Mouse (Mus musculus) cerebellum, adult 18-20 months (tissue): ENCODE results near the gene Lin54.

Experiments used
- DNase-seq, 2 experiments: peaks; one replicate each; pipeline ENCODE4 v3.0.0; 2021

The Lin54 gene

DNA sequence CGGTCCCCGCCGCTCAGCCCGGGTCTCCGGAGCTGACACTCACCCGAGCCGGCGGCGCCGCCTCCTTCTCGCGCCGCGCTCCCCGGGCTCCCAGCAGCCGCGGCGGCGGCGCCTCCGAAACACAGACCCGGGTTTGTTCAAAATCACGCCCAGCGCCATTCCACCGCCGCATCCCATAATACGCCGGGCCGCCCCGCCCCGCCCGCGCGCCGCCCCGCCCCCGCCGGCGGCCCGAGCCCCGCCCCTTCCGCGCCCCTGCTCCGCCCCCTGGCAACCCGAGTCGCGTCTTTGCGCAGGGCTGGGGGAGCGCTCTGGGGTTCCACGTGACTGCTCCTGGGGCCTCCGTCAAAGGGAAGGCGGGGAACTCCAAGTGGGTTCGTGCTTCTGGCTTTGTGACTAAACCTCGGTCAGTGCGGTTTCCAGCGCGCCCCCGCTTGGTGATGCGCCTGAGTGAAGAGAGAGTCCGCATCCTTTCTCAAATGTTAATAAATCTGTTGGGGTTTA, at the start of gene Lin54:
TSS of gene Lin54 (minus strand) at position 182 of the 504 bp plus-strand sequence.
- DNase-seq, result peak; percentile 88 to 93

DNA sequence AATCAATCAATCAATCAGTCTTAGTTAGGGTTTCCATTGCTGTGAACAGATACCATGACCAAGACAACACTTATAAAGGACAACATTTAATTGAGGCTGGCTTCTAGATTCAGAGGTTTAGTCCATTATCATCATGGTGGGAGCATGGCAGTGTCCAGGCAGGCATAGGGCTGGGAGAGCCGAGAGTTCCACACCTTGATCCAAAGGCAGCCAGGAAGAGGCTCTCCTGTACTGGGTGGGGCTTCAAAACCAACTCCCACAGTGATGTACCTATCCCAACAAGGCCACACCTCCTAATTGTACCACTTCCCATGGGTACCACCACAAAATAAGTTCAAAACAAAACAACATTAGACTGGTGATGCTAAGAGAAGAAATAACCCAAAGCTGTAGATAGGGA, 49.7 kb upstream of the Lin54 start:
- DNase-seq, result no peak

DNA sequence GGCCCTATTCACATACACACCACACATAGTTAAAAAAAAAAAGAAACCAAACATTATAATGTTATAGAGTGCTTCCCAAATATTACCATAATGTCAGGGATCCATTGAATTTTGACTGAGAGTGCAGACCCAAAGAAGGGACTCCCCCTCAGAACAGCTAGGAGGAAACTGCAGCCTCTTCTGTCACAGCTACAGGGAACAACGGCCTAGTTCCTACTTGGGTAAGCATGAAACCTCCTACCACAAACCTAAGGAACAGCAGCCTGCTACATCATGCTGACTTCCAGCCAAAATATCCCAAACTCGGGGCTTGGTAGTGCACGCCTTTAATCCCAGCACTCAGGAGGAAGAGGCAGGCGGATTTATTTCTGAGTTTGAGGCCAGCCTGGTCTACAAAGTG, 48.9 kb upstream of the Lin54 start:
- no peak for DNase-seq

GRCm38 (mm10) chr5:100548236-100548635, 47.8 kb upstream of the Lin54 start:
- DNase-seq, result no peak

GRCm38 (mm10) chr5:100546294-100547080, 46.0 kb upstream of the Lin54 start:
- DNase-seq, result no peak

- no peak for DNase-seq
Observed at GRCm38 (mm10) chr5:100536638-100537037, 36.2 kb upstream of the Lin54 start.

- no peak for DNase-seq
Observed at GRCm38 (mm10) chr5:100535826-100536225, 35.4 kb upstream of the Lin54 start.

DNA sequence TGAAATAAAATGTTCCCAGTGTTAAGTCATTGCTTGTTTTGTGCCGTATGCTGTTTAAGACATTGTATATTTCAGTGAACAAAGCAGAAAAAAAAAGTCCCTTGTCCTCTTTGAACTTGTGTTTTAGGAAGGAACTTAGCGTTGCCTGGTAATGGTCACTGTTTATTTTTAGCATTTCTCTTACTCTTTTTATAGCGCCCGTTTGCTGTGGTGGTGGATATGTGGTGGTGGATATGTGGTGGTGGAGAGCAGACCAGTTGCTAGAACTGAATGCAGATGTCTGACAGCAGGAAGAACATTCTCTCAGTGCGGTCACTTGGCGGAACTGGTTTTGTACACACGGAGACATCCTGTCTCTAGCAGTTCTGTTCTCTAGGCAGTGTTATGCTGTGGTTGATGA, 25.7 kb upstream of the Lin54 start:
- DNase-seq, result no peak

GRCm38 (mm10) chr5:100525620-100526019, 25.2 kb upstream of the Lin54 start:
- no peak for DNase-seq

- DNase-seq, result no peak
Observed at GRCm38 (mm10) chr5:100524921-100525320, 24.5 kb upstream of the Lin54 start.

- DNase-seq, result no peak
Observed at GRCm38 (mm10) chr5:100523331-100523730, 22.9 kb upstream of the Lin54 start.

GRCm38 (mm10) chr5:100520223-100520622, 19.8 kb upstream of the Lin54 start:
- no peak for DNase-seq

DNA sequence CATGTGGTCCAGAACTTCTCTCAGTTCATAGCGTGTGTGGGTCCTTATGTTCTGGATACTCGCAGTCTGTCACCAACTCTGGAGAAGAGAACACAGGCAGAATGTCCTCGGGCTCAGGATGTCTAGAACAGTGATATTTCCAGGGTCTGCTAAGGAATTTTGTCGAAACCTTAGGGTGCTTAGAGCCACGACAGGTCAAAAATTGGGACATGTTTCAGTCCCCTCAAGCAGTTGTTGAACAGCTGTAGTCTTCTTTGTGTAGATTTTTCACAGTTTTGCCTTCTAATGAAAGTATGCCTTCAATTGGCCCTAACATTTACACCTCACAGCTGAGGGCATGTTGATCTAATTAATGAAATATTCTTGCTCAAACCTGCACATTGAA, 18.6 kb upstream of the Lin54 start:
- DNase-seq, result no peak

DNA sequence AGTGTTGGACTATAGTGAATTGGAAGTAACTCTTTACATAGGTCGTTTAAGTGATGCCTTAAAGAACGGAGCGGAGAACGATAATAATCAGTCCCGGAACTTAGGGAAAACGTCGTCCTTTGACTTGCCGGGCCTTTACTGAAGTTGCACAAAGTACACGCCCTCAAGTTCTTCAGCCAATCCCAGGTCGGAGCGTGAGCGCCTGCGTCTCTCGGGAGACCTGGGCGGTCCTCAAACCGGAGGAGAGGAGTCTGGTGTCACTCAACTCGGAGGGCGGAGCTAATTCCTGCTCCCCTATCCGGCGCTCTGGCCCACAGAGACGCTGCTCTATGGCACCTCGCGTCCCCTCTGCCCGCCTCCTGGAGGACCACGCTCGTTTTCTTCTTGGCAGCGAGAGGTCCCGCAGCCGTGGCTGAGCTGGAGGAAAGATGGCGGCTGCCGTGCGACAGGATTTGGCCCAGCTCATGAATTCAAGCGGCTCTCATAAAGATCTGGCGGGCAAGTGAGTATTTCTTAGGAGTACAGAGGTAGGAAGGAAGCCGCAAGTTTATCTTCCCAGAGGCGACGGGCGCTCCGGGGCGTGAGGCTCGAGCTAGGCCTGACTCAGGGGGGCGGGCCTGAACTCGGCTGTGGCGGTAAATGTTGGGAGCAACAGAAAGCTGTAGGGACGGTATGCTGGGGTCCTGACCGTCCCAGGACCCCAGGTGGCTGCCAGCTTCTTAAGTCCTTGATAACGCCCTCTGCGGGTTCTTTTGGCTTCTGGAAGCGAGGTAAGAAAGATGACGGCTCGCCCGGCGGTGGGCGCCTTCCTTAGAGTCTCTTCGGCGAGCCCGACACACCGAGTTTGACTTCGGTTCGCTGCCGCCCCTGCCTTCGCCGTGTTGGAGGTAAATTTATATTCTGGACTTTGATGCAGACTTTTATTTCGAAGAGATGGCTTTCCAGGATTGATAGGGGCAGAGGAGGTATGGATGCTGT, 17.9 kb upstream of the Lin54 start, which contains the start of gene Cops4:
TSS of gene Cops4 (plus strand) at position 261 of the 978 bp plus-strand sequence.
- peak; percentile 95 to 99 for DNase-seq

GRCm38 (mm10) chr5:100512576-100512975, 12.1 kb upstream of the Lin54 start:
- no peak for DNase-seq

DNA sequence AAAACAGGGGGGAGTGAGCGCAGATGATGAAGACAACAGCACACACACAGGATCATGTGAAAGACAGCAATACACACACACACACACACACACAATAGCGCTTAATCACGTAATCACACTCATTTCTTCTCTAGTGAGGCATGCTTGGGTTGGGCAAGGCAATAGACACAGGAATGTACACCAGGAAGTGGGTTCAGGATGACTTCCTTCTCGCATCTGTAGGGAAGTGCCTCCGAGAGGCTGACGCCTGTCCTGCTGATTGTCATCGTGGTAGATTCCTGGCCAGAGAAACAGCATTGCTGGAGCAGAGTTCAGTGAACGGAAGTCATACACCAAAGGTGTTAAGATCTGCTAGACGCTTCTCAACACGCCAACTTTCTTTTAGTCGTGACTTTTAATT, 8.8 kb upstream of the Lin54 start:
- no peak for DNase-seq

DNA sequence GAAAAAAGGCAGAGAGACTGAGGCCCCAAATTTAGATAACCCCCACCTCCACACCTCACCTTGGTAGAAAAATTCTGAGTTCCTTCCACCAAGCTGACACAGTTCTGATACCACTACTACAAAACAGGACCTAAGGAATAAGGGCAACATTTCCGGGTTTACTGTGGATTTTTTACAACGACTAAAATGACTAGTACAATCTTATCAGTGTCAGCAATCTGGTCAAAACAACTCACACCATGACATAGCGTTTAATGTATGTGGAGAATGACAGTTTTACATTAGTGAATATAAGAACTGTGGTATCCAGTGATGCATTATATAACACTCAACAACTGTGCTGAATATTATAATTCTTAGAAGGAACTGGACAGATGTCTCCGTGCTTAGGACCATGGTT, 828 bp upstream of the Lin54 start:
- DNase-seq, result no peak

GRCm38 (mm10) chr5:100499831-100500304, 571 bp downstream of the Lin54 start:
- DNase-seq, result peak; percentile 19 to 39

GRCm38 (mm10) chr5:100499243-100499642, 1.2 kb downstream of the Lin54 start:
- DNase-seq, result no peak

GRCm38 (mm10) chr5:100498436-100499180, 1.8 kb downstream of the Lin54 start:
- DNase-seq, result peak; percentile 70 to 74

GRCm38 (mm10) chr5:100491704-100492103, 8.7 kb downstream of the Lin54 start:
- no peak for DNase-seq

DNA sequence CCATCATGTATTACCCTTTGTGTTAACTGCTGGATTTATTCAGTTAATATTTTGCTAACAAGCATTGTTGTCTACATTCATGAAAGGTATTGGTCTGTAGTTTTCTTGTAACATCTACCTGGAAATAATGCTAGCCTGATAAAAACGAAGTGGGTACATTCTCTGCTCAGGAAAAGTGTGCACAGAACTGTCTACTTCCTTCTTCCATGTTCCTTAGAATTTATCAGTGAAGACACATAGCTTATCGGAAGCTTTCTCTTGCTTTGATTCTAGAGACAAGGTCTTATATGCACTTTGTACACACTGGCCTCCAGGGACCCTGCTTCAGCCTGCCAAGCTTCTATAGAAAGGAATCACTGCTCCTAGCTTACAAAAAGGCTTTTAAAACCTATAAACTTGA, 11.1 kb downstream of the Lin54 start:
- no peak for DNase-seq

GRCm38 (mm10) chr5:100488231-100488630, 12.2 kb downstream of the Lin54 start:
- DNase-seq, result no peak
